Mouse (Mus musculus) MEL (cell line): ENCODE results near the gene Rpl13a. TPM values are rescaled to one million over a fixed set of nuclear protein-coding genes. Genes with fewer than 3 reads are reported as not detected.
A peak's percentile ranks its signal among the peaks of the same experiment; 100 is the strongest.

Experiments
- DNase-seq: peaks from one replicate; pipeline ENCODE4 v3.0.0; 2011; ENCODE audit warnings: low read depth, low spot score
- H3K27ac ChIP-seq: 2 replicates; pipeline ENCODE4 v1.5.1; 2012; ENCODE audit warnings: low read depth, mild to moderate bottlenecking, control low read depth, low read length, moderate library complexity; ENCODE audit not compliant: control insufficient read depth
- H3K27me3 ChIP-seq, 2 experiments: fragments of 150-350 bp in 1 of 2; sonication (generic) in 1 of 2; 2 replicates each; pipeline ENCODE4 v1.6.1; 2012; ENCODE audit warnings: low read length in 2 of 2, mild to moderate bottlenecking in 2 of 2, improper control_type of control experiment in 1 of 2, moderate library complexity in 1 of 2; ENCODE audit not compliant: insufficient read depth in 2 of 2, control insufficient read depth in 1 of 2
- H3K36me3 ChIP-seq, 2 experiments: 2 replicates each; pipeline ENCODE4 v1.6.1; 2012 to 2014; ENCODE audit warnings: low read length in 2 of 2, improper control_type of control experiment in 1 of 2, inconsistent platforms in 1 of 2, mild to moderate bottlenecking in 1 of 2; ENCODE audit not compliant: insufficient read depth in 2 of 2, control insufficient read depth in 1 of 2
- H3K4me1 ChIP-seq, 2 experiments: fragments of 150-350 bp in 1 of 2; sonication (generic) in 1 of 2; 2 replicates each; pipeline ENCODE4 v1.6.1; 2012; ENCODE audit warnings: low read length in 2 of 2, improper control_type of control experiment in 1 of 2, mild to moderate bottlenecking in 1 of 2; ENCODE audit not compliant: insufficient read depth in 2 of 2, control insufficient read depth in 1 of 2
- H3K4me3 ChIP-seq, 2 experiments: fragments of 150-350 bp in 1 of 2; sonication (generic) in 1 of 2; 2 replicates each; pipeline ENCODE4 v1.5.1; 2012; ENCODE audit warnings: low read depth in 2 of 2, low read length in 2 of 2, mild to moderate bottlenecking in 2 of 2, moderate library complexity in 2 of 2, control low read depth in 1 of 2, improper control_type of control experiment in 1 of 2; ENCODE audit not compliant: control insufficient read depth in 1 of 2, insufficient read depth in 1 of 2
- H3K79me2 ChIP-seq: 2 replicates; pipeline ENCODE4 v1.6.1; 2012; ENCODE audit warnings: mild to moderate bottlenecking, low read length, moderate library complexity; ENCODE audit not compliant: control insufficient read depth, poor library complexity, insufficient read depth
- H3K9ac ChIP-seq: 2 replicates; pipeline ENCODE4 v1.6.1; 2012; ENCODE audit warnings: low read depth, mild to moderate bottlenecking, control low read depth, low read length, moderate library complexity; ENCODE audit not compliant: control insufficient read depth, poor library complexity, severe bottlenecking
- H3K9me3 ChIP-seq: fragments of 150-350 bp; sonication (generic); replicated peaks from 2 replicates; pipeline ENCODE4 v1.6.1; 2012; ENCODE audit warnings: mild to moderate bottlenecking, low read length, improper control_type of control experiment, moderate library complexity; ENCODE audit not compliant: insufficient read depth
- CHD2 ChIP-seq: IDR thresholded peaks from 2 replicates; pipeline ENCODE4 v1.6.1; 2011; ENCODE audit warnings: low read length, improper control_type of control experiment
- CTCF ChIP-seq, 3 experiments: IDR thresholded peaks in 2 of 3; conservative IDR thresholded peaks in 1 of 3; 2 replicates each; pipeline ENCODE4 v1.5.1; 2011 to 2012; ENCODE audit warnings: low read length in 3 of 3, low read depth in 2 of 3, mild to moderate bottlenecking in 2 of 3, improper control_type of control experiment in 1 of 3, inconsistent platforms in 1 of 3, mixed read lengths in 1 of 3, moderate library complexity in 1 of 3; ENCODE audit not compliant: control insufficient read depth in 1 of 3, insufficient read depth in 1 of 3, poor library complexity in 1 of 3, severe bottlenecking in 1 of 3
- E2F4 ChIP-seq: IDR thresholded peaks from 2 replicates; pipeline ENCODE4 v1.6.1; 2011; ENCODE audit warnings: low read depth, low read length, improper control_type of control experiment, borderline replicate concordance
- ELF1 ChIP-seq: IDR thresholded peaks from 2 replicates; pipeline ENCODE4 v1.6.1; 2014; ENCODE audit warnings: low read depth, mild to moderate bottlenecking, inconsistent platforms, low read length, improper control_type of control experiment, moderate library complexity
- EP300 ChIP-seq, 2 experiments: IDR thresholded peaks; 2 replicates each; pipeline ENCODE4 v1.6.1; 2011; ENCODE audit warnings: improper control_type of control experiment in 2 of 2, low read length in 2 of 2, low read depth in 1 of 2, mild to moderate bottlenecking in 1 of 2
- ETS1 ChIP-seq: IDR thresholded peaks from 2 replicates; pipeline ENCODE4 v1.6.1; 2012; ENCODE audit warnings: low read depth, mild to moderate bottlenecking, inconsistent platforms, low read length, improper control_type of control experiment, moderate library complexity
- GABPA ChIP-seq: IDR thresholded peaks from 2 replicates; pipeline ENCODE4 v1.6.1; 2012; ENCODE audit warnings: low read depth, mild to moderate bottlenecking, inconsistent platforms, low read length, improper control_type of control experiment, moderate library complexity
- GATA1 ChIP-seq: IDR thresholded peaks from 2 replicates; pipeline ENCODE4 v1.6.1; 2011; ENCODE audit warnings: low read depth, low read length, improper control_type of control experiment
- HCFC1 ChIP-seq: IDR thresholded peaks from 2 replicates; pipeline ENCODE4 v1.6.1; 2012; ENCODE audit warnings: low read depth, mild to moderate bottlenecking, inconsistent platforms, low read length, improper control_type of control experiment, moderate library complexity
- JUND ChIP-seq: IDR thresholded peaks from 2 replicates; pipeline ENCODE4 v1.6.1; 2011; ENCODE audit warnings: low read depth, mild to moderate bottlenecking, improper control_type of control experiment, low read length
- KAT2A ChIP-seq: conservative IDR thresholded peaks from 2 replicates; pipeline ENCODE4 v1.6.1; 2012; ENCODE audit warnings: low read depth, low read length, improper control_type of control experiment, inconsistent platforms
- MAFK ChIP-seq: IDR thresholded peaks from 2 replicates; pipeline ENCODE4 v1.6.1; 2011; ENCODE audit warnings: low read depth, mild to moderate bottlenecking, low read length, improper control_type of control experiment, borderline replicate concordance
- MAX ChIP-seq: IDR thresholded peaks from 2 replicates; pipeline ENCODE4 v1.6.1; 2011; ENCODE audit warnings: low read length, improper control_type of control experiment
- MXI1 ChIP-seq: IDR thresholded peaks from 2 replicates; pipeline ENCODE4 v1.6.1; 2011; ENCODE audit warnings: mild to moderate bottlenecking, low read depth, low read length, improper control_type of control experiment
- MYC ChIP-seq: IDR thresholded peaks from 2 replicates; pipeline ENCODE4 v1.6.1; 2011; ENCODE audit warnings: low read depth, mild to moderate bottlenecking, low read length, improper control_type of control experiment, moderate library complexity
- NRF1 ChIP-seq: IDR thresholded peaks from 2 replicates; pipeline ENCODE4 v1.6.1; 2014; ENCODE audit warnings: low read depth, mild to moderate bottlenecking, inconsistent platforms, low read length, improper control_type of control experiment, moderate library complexity; ENCODE audit not compliant: poor library complexity, insufficient read depth, severe bottlenecking
- POLR2A ChIP-seq, 2 experiments: IDR thresholded peaks; 2 replicates each; pipeline ENCODE4 v1.6.1; 2011 to 2012; ENCODE audit warnings: low read length in 2 of 2, mild to moderate bottlenecking in 2 of 2, control low read depth in 1 of 2, improper control_type of control experiment in 1 of 2, low read depth in 1 of 2, moderate library complexity in 1 of 2; ENCODE audit not compliant: control insufficient read depth in 1 of 2, insufficient read depth in 1 of 2, poor library complexity in 1 of 2
- POLR2AphosphoS2 ChIP-seq: IDR thresholded peaks from 2 replicates; pipeline ENCODE4 v1.6.1; 2011; ENCODE audit warnings: low read length, improper control_type of control experiment
- POLR2AphosphoS5 ChIP-seq: IDR thresholded peaks from 2 replicates; pipeline ENCODE4 v1.6.1; 2012; ENCODE audit warnings: low read depth, borderline replicate concordance, mild to moderate bottlenecking, inconsistent platforms, low read length, moderate library complexity, mixed read lengths
- RAD21 ChIP-seq: IDR thresholded peaks from 2 replicates; pipeline ENCODE4 v1.6.1; 2011; ENCODE audit warnings: mild to moderate bottlenecking, low read depth, low read length, improper control_type of control experiment
- SIN3A ChIP-seq: IDR thresholded peaks from 2 replicates; pipeline ENCODE4 v1.6.1; 2012; ENCODE audit warnings: low read length, improper control_type of control experiment, inconsistent platforms
- SMC3 ChIP-seq: IDR thresholded peaks from 2 replicates; pipeline ENCODE4 v1.6.1; 2011; ENCODE audit warnings: low read depth, low read length, improper control_type of control experiment
- TAL1 ChIP-seq: IDR thresholded peaks from 2 replicates; pipeline ENCODE4 v1.6.1; 2012; ENCODE audit warnings: mild to moderate bottlenecking, inconsistent platforms, low read length, moderate library complexity, mixed read lengths
- TBP ChIP-seq: IDR thresholded peaks from 2 replicates; pipeline ENCODE4 v1.8.0; 2011; ENCODE audit warnings: low read depth, low read length, improper control_type of control experiment
- TCF12 ChIP-seq: IDR thresholded peaks from 2 replicates; pipeline ENCODE4 v1.6.1; 2014; ENCODE audit warnings: low read depth, mild to moderate bottlenecking, inconsistent platforms, low read length, improper control_type of control experiment, moderate library complexity
- UBTF ChIP-seq: IDR thresholded peaks from 2 replicates; pipeline ENCODE4 v1.6.1; 2012; ENCODE audit warnings: low read depth, mild to moderate bottlenecking, inconsistent platforms, low read length, improper control_type of control experiment, moderate library complexity, borderline replicate concordance; ENCODE audit not compliant: insufficient read depth
- USF2 ChIP-seq, 2 experiments: IDR thresholded peaks; 2 replicates each; pipeline ENCODE4 v1.6.1; 2011 to 2012; ENCODE audit warnings: improper control_type of control experiment in 2 of 2, low read length in 2 of 2, borderline replicate concordance in 1 of 2, inconsistent platforms in 1 of 2, low read depth in 1 of 2, mild to moderate bottlenecking in 1 of 2; ENCODE audit not compliant: insufficient read depth in 1 of 2
- ZC3H11A ChIP-seq: IDR thresholded peaks from 2 replicates; pipeline ENCODE4 v1.6.1; 2012; ENCODE audit warnings: low read depth, mild to moderate bottlenecking, inconsistent platforms, low read length, improper control_type of control experiment
- ZKSCAN1 ChIP-seq: IDR thresholded peaks from 2 replicates; pipeline ENCODE4 v1.6.1; 2012; ENCODE audit warnings: low read depth, mild to moderate bottlenecking, inconsistent platforms, low read length, improper control_type of control experiment, moderate library complexity
- ZMIZ1 ChIP-seq: IDR thresholded peaks from 2 replicates; pipeline ENCODE4 v1.6.1; 2012; ENCODE audit warnings: low read depth, mild to moderate bottlenecking, inconsistent platforms, low read length, improper control_type of control experiment, moderate library complexity
- ZNF384 ChIP-seq: IDR thresholded peaks from 2 replicates; pipeline ENCODE4 v1.6.1; 2012; ENCODE audit warnings: low read depth, mild to moderate bottlenecking, inconsistent platforms, low read length, improper control_type of control experiment
- polyA plus RNA-seq, 2 experiments: library from polyadenylated mRNA; stranded (reverse) in 1 of 2; unstranded in 1 of 2; fragments of >175 nt in 1 of 2; fragments of >200 nt in 1 of 2; gene quantifications; 2 replicates each; pipeline versions ENCODE4 v1.2.1 to v1.2.4; 2012; ENCODE audit warnings: low replicate concordance in 2 of 2, low read depth in 1 of 2; ENCODE audit not compliant: insufficient read length in 2 of 2, insufficient read depth in 1 of 2, missing spikeins in 1 of 2
- total RNA-seq: library from RNA; depleted of rRNA; stranded (reverse); fragments of 300-350 nt; gene quantifications from 2 replicates; pipeline ENCODE4 v1.2.3, GENCODE M21; 2012

Gene Rpl13a
- total and polyA plus RNA-seq, 3 experiments = 2,091 to 3,727 (median 3,160) TPM

DNA sequence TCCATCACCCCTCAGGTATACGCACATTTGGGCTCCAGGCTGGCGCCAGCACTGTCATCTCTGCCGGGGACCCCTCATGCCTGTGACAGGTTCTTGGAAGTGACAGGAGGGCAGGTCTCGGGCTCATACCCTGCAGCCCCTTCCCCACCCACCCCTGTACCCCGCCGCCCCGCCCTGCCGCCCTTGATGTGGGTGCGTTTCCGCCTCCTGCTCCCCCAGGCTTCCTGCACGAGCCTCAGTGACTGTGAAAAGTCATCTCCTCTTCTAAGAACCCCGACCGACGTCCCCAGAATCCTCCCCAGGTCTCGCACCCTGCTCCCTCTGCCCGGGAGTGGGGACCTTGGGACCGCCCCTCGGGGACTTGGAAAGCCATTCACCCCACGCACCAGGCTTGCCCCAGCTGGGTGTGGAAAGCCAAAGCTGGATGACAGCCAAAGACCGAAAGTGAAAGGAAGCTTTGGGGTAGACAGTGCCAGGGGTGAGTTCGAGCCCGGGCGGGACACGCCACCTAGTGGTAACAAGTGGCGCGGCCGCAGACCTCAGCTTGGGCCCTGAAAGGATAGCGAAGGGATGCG lies 7.5 kb upstream of the Rpl13a start, which contains the start of the genes Gm45713 and Flt3l (continued):
- no peak for TF ChIP-seq GABPA
- no peak for TF ChIP-seq ZNF384
- TF ChIP-seq USF2 (IDR thresholded peaks at IDR 0.05; ENCODE audit: borderline replicate concordance in 1 of 2, insufficient read depth in 1 of 2, low read depth in 1 of 2, low read length in 2 of 2) = no peak
- TF ChIP-seq MAFK = no peak
- no peak; the same call in 1 of the 2 replicates for TF ChIP-seq KAT2A
- TF ChIP-seq RAD21 = peak; percentile 49
- peak; percentile 91 for TF ChIP-seq SIN3A
- peak; percentile 46; the same call in 1 of the 2 replicates for TF ChIP-seq MAX
- peak; percentile 57 for TF ChIP-seq SMC3
- TF ChIP-seq ZKSCAN1 = no peak
- no peak for TF ChIP-seq ZC3H11A
- TF ChIP-seq TAL1 = no peak
- peak in 1 of 2 experiments; percentile 58; a peak in 1 of 4 replicates for TF ChIP-seq EP300 (IDR thresholded peaks at IDR 0.05; ENCODE audit: low read depth in 1 of 2, low read length in 2 of 2)
- peak; percentile 59 for TF ChIP-seq TCF12
- peak; percentile 75 for TF ChIP-seq MXI1

DNA sequence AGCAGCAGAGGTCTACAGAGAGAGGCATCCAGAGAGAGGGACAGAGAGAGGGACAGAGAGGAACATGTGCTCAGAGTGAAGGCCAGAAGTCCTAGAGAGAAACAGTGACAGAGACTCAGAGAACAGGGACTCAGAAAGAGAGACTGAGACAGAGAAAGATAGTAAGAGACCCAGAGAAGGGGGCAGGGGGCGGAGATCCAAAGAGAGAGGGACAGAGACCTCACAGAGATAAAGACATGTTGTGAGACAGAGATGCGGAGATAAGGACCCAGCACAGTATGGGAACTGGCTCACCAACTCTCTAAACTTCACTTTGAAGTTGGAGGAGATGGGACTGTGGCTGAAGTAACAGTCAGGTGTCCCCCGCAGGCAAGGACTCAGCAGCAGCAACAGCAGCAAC lies 6.8 kb upstream of the Rpl13a start:
- H3K4me3 ChIP-seq = peak overlapping the region; percentile 61 to 74
- peak overlapping the region; percentile 92 for H3K27ac ChIP-seq
- peak; percentile 74 for DNase-seq
- peaks cover 11 to 29% of the 10 kb centered on the region in 2 experiments for H3K4me1 ChIP-seq
- H3K27me3 ChIP-seq = no peaks in the 10 kb centered on the region
- peak overlapping the region; percentile 75 for H3K9ac ChIP-seq
- TF ChIP-seq SIN3A = peak; percentile 48
- TF ChIP-seq JUND = no peak
- TF ChIP-seq UBTF = no peak
- peak in 1 of 2 experiments; percentile 6; a peak in 1 of 4 replicates for TF ChIP-seq POLR2A (IDR thresholded peaks at IDR 0.05; ENCODE audit: control insufficient read depth in 1 of 2, insufficient read depth in 1 of 2, low read depth in 1 of 2, low read length in 2 of 2, poor library complexity in 1 of 2)
- peak in 1 of 2 experiments; percentile 23; a peak in 1 of 4 replicates for TF ChIP-seq EP300 (IDR thresholded peaks at IDR 0.05; ENCODE audit: low read depth in 1 of 2, low read length in 2 of 2)
- no peak; the same call in 1 of the 2 replicates for TF ChIP-seq TCF12
- TF ChIP-seq ZC3H11A = no peak
- peak; percentile 70; the same call in 1 of the 2 replicates for TF ChIP-seq MAX
- no peak for TF ChIP-seq HCFC1
- TF ChIP-seq CHD2 = no peak
- peak; percentile 55; the same call in 1 of the 2 replicates for TF ChIP-seq ETS1
- TF ChIP-seq NRF1 = no peak
- TF ChIP-seq KAT2A = no peak
- no peak for TF ChIP-seq TAL1
- no peak for TF ChIP-seq MXI1
- TF ChIP-seq POLR2AphosphoS5 = no peak
- TF ChIP-seq RAD21 = no peak
- 0 out of 2 replicates have a peak, but pooled peaks have one; percentile 30 for TF ChIP-seq TBP
- no peak for TF ChIP-seq ELF1
- no peak for TF ChIP-seq POLR2AphosphoS2
- TF ChIP-seq GABPA = no peak
- TF ChIP-seq CTCF (IDR thresholded peaks at IDR 0.05 in 2 of 3, conservative IDR thresholded peaks at IDR 0.05 in 1 of 3; ENCODE audit: control insufficient read depth in 1 of 3, insufficient read depth in 1 of 3, low read depth in 2 of 3, low read length in 3 of 3, poor library complexity in 1 of 3, severe bottlenecking in 1 of 3) = no peak
- no peak for TF ChIP-seq E2F4
- TF ChIP-seq GATA1 = peak; percentile 93
- no peak; the same call in 1 of the 2 replicates for TF ChIP-seq ZMIZ1
- peak; percentile 57; the same call in 1 of the 2 replicates for TF ChIP-seq MYC
- no peak for TF ChIP-seq ZKSCAN1
- TF ChIP-seq, all 39 proteins: peak for 8
- Histone ChIP-seq H3K79me2 (no peaks in the 10 kb centered on the region; the same call in 1 of the 2 replicates), H3K9me3 (no peaks in the 10 kb centered on the region), H3K36me3 (peaks cover 0 to 18% of the 10 kb centered on the region in 2 experiments; a peak in 2 of 4 replicates)
